Mouse (Mus musculus) liver, embryonic 14.5 days (tissue): ENCODE results near the gene Rgs16. TPM values are rescaled to one million over a fixed set of nuclear protein-coding genes. Genes with fewer than 3 reads are reported as not detected.

Source experiments
- ATAC-seq: fragments of 200-750 bp; cut with Nextera tagmentation; 2 replicates; pipeline ENCODE4 v1.8.0; 2017; ENCODE audit warnings: moderate number of reproducible peaks, mild to moderate bottlenecking, moderate library complexity; ENCODE audit not compliant: insufficient read depth
- DNase-seq, 3 experiments: peaks; one replicate each; pipeline ENCODE4 v3.0.0-alpha.2; 2012 to 2013; ENCODE audit warnings: low read depth in 3 of 3, low spot score in 3 of 3
- H3K27ac ChIP-seq: fragments of 300-500 bp; sonication (generic); 2 replicates; pipeline ENCODE4 v1.5.1; 2014; ENCODE audit warnings: moderate library complexity, mild to moderate bottlenecking, control low read depth, inconsistent platforms
- H3K27me3 ChIP-seq: fragments of 300-500 bp; sonication (generic); 2 replicates; pipeline ENCODE4 v1.6.1; 2014; ENCODE audit warnings: mild to moderate bottlenecking, low read length, moderate library complexity; ENCODE audit not compliant: control insufficient read depth, insufficient read depth
- H3K36me3 ChIP-seq: fragments of 300-500 bp; sonication (generic); replicated peaks from 2 replicates; pipeline ENCODE4 v1.6.1; 2014; ENCODE audit warnings: low read depth; ENCODE audit not compliant: control insufficient read depth, insufficient read depth
- H3K4me1 ChIP-seq, 2 experiments: fragments of 200-500 bp in 1 of 2; fragments of 300-500 bp in 1 of 2; sonication (generic) in 1 of 2; replicated peaks; 2 replicates each; pipeline ENCODE4 v1.6.1; 2012 to 2014; ENCODE audit warnings: antibody characterized with exemption in 1 of 2, inconsistent platforms in 1 of 2, low read length in 1 of 2; ENCODE audit not compliant: control insufficient read depth in 2 of 2, insufficient read depth in 2 of 2
- H3K4me2 ChIP-seq: fragments of 300-500 bp; sonication (generic); 2 replicates; pipeline ENCODE4 v1.6.1; 2014; ENCODE audit warnings: low read depth, mild to moderate bottlenecking, control low read depth, moderate library complexity
- H3K4me3 ChIP-seq, 2 experiments: fragments of 200-500 bp in 1 of 2; fragments of 300-500 bp in 1 of 2; sonication (generic) in 1 of 2; 2 replicates each; pipeline ENCODE4 v1.5.1; 2012 to 2014; ENCODE audit warnings: low read depth in 2 of 2, low read length in 2 of 2, mild to moderate bottlenecking in 2 of 2, control low read depth in 1 of 2, inconsistent platforms in 1 of 2, moderate library complexity in 1 of 2; ENCODE audit not compliant: insufficient read depth in 1 of 2
- H3K9ac ChIP-seq: fragments of 300-500 bp; sonication (generic); replicated peaks from 2 replicates; pipeline ENCODE4 v1.6.1; 2014; ENCODE audit warnings: mild to moderate bottlenecking, control low read depth, moderate library complexity
- H3K9me3 ChIP-seq: fragments of 300-500 bp; sonication (generic); 2 replicates; pipeline ENCODE4 v1.6.1; 2016; ENCODE audit warnings: low read length, mixed read lengths; ENCODE audit not compliant: control insufficient read depth
- CTCF ChIP-seq: IDR thresholded peaks from 2 replicates; pipeline ENCODE4 v1.5.1; 2016; ENCODE audit warnings: antibody characterized with exemption, low read depth, control low read depth
- EP300 ChIP-seq: IDR thresholded peaks from 2 replicates; pipeline ENCODE4 v1.6.1; 2016; ENCODE audit warnings: antibody characterized with exemption, low read depth
- WGBS: fragments of 180-500 bp; shearing (Covaris S2); extraction: QIAGEN DNeasy Blood & Tissue Kit; methylation state at CpG from one replicate; pipeline ENCODE4 v1.1.7; 2014; ENCODE audit not compliant: insufficient replicate concordance; 5-methylcytosine and 5-hydroxymethylcytosine counted together
- polyA plus RNA-seq, 2 experiments: library from polyadenylated mRNA; depleted of rRNA in 1 of 2; stranded (reverse) in 1 of 2; unstranded in 1 of 2; fragments of >200 nt; fragmentation: Nextera tagmentation in 1 of 2; extraction: Ambion mirVana in 1 of 2; gene quantifications; 2 replicates each; pipeline versions ENCODE4 v1.2.1 to v1.2.3; 2012 to 2014

Rgs16 gene
- polyA plus RNA-seq, 2 experiments, result 0.08 TPM; not detected in 1

GRCm38 (mm10) chr1:153750054-153750453 lies 9.9 kb downstream of the Rgs16 start:
- DNase-seq (peak; percentile 72 to 80 (median 78)), ATAC-seq (peak; percentile 75)
- peak overlapping the region; percentile 81 for H3K9ac ChIP-seq
- H3K27me3 ChIP-seq, result no peaks in the 10 kb centered on the region
- H3K4me3 ChIP-seq, result peak overlapping the region; percentile 60 to 83
- H3K4me2 ChIP-seq, result peak overlapping the region; percentile 73
- H3K36me3 ChIP-seq, result no peaks in the 10 kb centered on the region
- WGBS, result 21% methylated on average over 6 of the region's 6 CpGs
- no peak for TF ChIP-seq CTCF
- peak; percentile 89 for TF ChIP-seq EP300
- peak overlapping the region; percentile 92 for H3K27ac ChIP-seq
- H3K9me3 ChIP-seq, result no peaks in the 10 kb centered on the region
- peaks cover 22 to 34% of the 10 kb centered on the region in 2 experiments for H3K4me1 ChIP-seq

- TF ChIP-seq EP300 (no peak), CTCF (no peak; the same call in 1 of the 2 replicates)
- Histone ChIP-seq H3K27me3 (no peaks in the 10 kb centered on the region), H3K9ac (peak overlapping the region; percentile 61), H3K36me3 (no peaks in the 10 kb centered on the region; the same call in 1 of the 2 replicates), H3K4me1 (peaks cover 22 to 34% of the 10 kb centered on the region in 2 experiments), H3K9me3 (no peaks in the 10 kb centered on the region), H3K4me2 (peak overlapping the region; percentile 67), H3K27ac (peak overlapping the region; percentile 71), H3K4me3 (peak overlapping the region; percentile 64 to 89)
- DNase-seq, result peak; percentile 50 to 64 (median 52)
- WGBS, result 4% methylated on average over 13 of the region's 13 CpGs
- ATAC-seq, result peak; percentile 52
Measured at GRCm38 (mm10) chr1:153751763-153752301, 11.7 kb downstream of the Rgs16 start.

- H3K9ac ChIP-seq, result peak overlapping the region; percentile 61
- H3K27ac ChIP-seq, result peak overlapping the region; percentile 71
- WGBS, result 38% methylated on average over 6 of the region's 6 CpGs
- no peaks in the 10 kb centered on the region for H3K9me3 ChIP-seq
- H3K27me3 ChIP-seq, result no peaks in the 10 kb centered on the region
- peaks cover 22 to 34% of the 10 kb centered on the region in 2 experiments for H3K4me1 ChIP-seq
- H3K4me2 ChIP-seq, result peak overlapping the region; percentile 67
- no peak for TF ChIP-seq EP300
- TF ChIP-seq CTCF, result no peak
- H3K36me3 ChIP-seq, result no peaks in the 10 kb centered on the region; the same call in 1 of the 2 replicates
- peak overlapping the region; percentile 64 to 89 for H3K4me3 ChIP-seq
- ATAC-seq (no peak), DNase-seq (peak in 1 of 3 experiments; percentile 19)
Measured at GRCm38 (mm10) chr1:153752521-153752920, 12.4 kb downstream of the Rgs16 start.

GRCm38 (mm10) chr1:153753725-153754464 lies 13.7 kb downstream of the Rgs16 start:
- no peak overlapping the region for H3K9ac ChIP-seq

GRCm38 (mm10) chr1:153764136-153764535 lies 24.0 kb downstream of the Rgs16 start:
- Histone ChIP-seq H3K27me3 (no peaks in the 10 kb centered on the region), H3K4me2 (no peak overlapping the region), H3K4me3 (no peak overlapping the region), H3K9me3 (no peaks in the 10 kb centered on the region), H3K9ac (no peak overlapping the region), H3K27ac (no peak overlapping the region), H3K36me3 (peaks cover 7% of the 10 kb centered on the region), H3K4me1 (no peaks in the 10 kb centered on the region)
- ATAC-seq (no peak), DNase-seq (no peak)
- 78% methylated on average over 11 of the region's 11 CpGs for WGBS
- TF ChIP-seq EP300 (no peak), CTCF (no peak)

More at GRCm38 (mm10) chr1:153753725-153754464, 13.7 kb downstream of the Rgs16 start:
- ATAC-seq, result no peak
- H3K27me3 ChIP-seq, result no peaks in the 10 kb centered on the region
- TF ChIP-seq CTCF, result no peak
- no peak for TF ChIP-seq EP300
- no peak overlapping the region for H3K27ac ChIP-seq
- H3K4me1 ChIP-seq, result peaks cover 14 to 30% of the 10 kb centered on the region in 2 experiments
- peaks cover 5% of the 10 kb centered on the region; the same call in 1 of the 2 replicates for H3K36me3 ChIP-seq
- H3K4me2 ChIP-seq, result no peak overlapping the region; the same call in 1 of the 2 replicates
- DNase-seq, result no peak
- 77% methylated on average over 25 of the region's 25 CpGs for WGBS
- no peaks in the 10 kb centered on the region for H3K9me3 ChIP-seq
- no peak overlapping the region for H3K4me3 ChIP-seq
